Mouse (Mus musculus) telencephalon, adult 2 months (tissue): ENCODE measurements around the gene Mok.

Experiments used
- DNase-seq: peaks from one replicate; pipeline ENCODE4 v3.0.0-alpha.2; 2011; ENCODE audit warnings: low read depth, low spot score

The Mok gene

DNA sequence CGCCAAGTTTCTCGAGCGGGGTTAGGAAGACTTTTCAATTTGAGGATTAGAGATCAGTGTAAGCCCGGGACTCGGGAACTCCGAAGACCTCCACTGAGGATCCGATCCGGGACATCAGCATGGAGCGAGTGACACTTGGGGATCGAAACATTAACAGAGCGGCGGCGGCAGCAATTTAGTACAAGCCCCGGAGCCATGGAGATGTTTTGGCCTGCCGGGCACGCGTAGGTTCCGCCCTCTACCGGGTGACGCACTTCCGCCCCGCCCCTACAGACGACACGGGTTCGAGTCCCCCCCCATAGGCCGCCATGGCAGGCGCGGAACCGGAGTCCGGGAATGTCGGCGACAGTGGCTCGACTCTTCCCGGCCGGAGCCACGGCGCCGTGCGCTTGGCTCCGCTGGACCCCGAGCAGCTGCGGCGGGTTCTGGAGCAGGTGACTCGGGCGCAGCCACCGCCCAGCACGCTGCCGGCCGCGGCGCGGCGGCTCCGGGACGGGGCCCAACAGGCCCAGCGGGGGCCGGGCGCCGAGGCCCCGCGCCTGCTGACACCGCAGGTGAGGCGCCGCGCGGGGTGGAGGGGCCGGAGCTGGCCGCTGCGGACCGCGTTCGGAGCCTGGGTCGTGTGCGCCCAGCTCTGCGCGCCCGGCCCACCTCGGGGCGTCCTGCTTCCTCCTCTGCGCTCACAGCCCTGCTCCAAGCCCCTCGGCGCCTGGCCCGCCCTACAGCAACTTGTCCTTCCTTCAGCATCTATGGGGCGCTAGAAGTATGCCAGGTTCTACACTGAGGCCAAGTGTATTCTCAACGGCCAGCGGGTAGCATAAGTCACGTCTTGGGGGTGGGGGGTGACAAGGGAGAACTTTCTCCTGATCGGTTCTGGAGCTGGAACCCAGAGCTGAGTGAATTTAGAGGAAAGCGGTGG, 9.5 kb upstream of the Mok start, which contains the start of gene Zfp839:
Gene Zfp839, plus strand, starts transcription at position 244 of the 919 bp plus-strand sequence.
- peak; percentile 67 for DNase-seq

DNA sequence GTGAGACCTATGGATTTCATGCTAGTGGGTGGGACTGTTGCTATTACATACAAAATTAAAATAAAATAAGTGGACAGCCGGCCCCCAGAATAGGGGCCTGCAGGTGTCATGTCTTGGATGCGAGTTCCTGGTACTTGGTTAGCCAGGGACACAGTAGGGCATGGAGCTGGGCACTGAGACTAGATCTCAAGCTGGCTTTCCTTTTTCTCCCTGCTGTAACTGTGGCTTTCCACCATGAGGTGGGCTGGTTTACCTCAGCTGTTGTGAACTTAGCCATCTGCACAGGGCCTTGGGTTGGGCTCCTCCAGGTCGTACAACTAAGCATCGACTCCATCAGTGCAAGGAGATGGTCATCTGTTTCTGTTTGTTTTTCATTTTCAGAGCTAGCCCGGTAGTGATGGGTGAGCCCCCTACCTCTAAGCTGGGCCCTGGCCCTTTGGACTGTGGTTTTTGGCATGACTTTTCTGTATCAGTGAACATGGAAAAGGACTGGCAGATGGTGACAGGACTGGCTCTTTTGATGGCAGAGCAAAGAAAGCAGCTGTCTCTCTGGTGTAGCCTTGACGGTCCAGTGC, 5.5 kb upstream of the Mok start:
- DNase-seq: no peak

DNA sequence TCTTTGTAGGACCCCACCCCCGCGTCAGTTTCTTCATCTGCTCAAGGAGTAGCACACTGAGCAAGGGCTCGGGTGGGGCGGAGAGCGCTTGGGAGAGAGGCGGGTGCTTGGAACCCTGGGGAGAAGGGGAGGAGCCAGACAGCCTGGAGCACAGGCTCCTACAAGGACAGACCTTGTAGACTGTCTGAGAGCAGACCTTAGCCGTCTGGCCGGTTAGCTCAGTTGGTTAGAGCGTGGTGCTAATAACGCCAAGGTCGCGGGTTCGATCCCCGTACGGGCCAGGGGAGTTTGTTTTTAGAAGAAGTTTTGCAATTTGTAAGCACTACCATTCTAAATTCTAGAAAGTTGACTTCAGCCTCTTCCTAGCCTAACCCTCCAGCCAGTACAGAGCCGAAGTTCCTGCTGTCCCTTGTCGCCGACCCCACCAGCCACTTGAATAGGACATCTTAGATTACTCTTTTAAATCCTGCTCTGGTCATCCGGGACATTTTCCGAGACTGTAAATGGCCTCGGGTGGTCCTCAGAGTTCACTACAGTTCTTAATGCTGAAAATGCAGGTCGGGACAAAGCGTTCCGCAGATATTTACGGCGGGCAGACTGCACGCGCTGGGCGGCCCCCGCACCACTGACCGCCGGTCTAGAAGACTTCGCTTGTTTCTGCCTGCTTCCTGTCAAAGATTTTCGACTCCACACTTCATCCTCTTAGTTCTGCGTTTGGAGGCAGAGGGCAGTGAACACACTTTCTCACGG, 4.6 kb upstream of the Mok start:
- no peak for DNase-seq

DNA sequence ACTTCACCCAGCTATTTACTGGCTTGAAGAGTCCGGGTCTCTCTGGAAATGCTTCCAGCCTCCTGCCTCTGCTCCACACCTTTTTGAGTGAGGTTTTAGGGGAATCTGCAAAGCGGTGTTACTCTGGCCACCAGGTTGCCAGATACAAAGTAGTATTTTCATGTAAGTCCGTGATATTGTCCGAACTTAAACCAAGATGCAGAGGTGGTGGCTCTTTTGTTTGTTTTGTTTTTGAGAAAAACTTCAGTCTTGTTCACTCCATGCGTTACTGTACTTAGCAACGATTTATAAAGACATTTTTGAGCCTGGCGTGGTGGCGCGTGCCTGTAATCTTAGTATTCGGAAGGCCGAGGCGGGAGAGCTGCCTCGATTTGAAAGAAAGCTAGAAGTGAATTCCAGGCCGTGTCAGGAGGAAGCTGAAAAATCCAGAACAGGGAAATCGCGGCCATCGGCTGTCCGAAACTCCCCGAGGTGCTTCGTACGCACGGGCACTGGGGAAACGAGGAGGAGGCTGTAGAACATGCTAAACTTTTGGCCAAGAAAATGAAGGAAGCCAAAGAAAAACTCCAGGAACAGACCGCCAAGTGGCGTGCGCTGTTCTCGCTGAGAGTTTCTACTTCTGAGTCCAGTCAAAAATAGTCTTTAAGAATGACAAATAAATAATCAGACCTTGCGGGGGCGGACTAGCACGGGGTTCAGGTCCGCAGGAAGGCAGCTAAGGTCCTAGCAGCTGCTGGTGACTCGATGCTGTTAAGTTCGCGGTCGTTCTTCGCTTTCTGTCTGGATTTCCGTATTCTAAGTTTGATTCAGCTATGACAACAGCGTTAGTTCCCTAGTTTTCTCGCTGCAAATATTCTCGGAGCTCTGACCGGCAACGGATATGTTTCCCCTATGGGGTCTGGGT, 3.7 kb upstream of the Mok start:
- DNase-seq: no peak

DNA sequence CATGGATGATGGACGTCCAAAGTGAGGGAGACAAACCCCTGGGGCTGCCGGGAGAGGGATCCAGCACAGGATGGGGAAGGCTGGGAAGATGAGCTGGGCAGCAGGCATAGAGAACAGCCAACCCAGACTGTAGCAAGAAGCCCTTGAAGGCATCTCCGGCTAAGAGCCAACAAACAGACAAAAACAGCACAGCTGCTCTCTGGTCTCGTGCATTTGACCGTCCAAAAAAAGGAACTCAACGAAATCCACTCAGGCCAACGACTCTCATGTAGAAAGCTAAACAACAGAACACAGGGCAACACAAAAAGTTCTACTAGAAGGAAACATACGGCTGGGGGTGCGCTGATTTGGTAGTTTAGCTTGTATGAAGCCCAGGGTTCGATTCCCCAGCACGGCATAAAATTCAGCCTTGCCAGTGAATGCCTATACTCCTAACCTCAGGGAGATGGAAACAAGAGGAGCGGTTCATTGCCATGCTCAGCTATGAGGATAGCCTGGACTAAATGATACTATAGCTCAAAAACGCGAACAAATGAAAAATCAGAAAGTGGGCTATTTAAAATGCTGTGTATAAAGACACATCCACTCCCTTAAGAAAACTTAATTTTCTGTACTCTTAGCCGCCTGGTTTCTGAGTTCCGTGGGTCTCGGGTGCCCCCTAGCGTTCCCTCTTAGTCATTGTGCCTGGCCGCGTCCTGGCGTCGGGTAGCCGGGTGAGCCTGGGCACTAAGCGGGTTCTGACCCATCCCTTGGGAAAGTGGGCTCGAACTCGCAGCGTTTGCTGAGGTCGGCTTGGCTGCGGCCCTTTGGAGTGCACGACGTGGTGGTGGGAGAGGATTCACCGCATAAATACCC, 2.7 kb upstream of the Mok start:
- DNase-seq: no peak

DNA sequence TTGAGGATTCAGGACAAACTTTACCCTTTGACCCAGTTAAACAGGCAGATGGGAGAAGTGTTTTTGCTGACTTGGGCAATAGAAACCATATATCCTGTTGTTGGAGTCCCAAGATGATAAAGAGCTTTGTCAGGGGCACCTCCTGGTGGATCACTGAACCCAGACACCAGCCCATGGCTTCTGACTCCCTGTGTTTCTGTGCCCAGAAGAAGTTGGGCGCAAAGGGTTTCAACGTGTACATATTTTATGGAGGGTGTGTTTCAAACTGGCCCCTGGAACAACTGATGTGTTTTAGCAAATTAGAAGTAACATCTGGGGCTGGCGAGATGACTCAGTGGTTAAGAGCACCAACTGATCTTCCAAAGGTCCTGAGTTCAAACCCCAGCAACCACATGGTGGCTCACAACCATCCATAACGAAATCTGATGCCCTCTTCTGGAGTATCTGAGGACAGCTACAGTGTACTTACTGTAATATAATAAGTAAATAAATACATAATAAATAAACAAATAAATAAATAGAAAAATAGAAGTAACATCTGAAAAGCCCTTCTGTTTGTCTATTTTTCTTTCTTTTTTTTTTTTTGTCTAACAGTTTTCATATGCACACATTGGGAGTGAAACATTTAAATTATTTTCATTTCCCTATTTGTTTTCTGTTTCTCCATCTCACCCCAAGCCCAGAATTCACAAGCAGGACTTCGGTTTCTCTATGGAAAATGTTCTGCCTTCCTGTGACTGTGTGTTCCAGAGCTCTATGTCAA, 1.2 kb upstream of the Mok start:
- no peak for DNase-seq

DNA sequence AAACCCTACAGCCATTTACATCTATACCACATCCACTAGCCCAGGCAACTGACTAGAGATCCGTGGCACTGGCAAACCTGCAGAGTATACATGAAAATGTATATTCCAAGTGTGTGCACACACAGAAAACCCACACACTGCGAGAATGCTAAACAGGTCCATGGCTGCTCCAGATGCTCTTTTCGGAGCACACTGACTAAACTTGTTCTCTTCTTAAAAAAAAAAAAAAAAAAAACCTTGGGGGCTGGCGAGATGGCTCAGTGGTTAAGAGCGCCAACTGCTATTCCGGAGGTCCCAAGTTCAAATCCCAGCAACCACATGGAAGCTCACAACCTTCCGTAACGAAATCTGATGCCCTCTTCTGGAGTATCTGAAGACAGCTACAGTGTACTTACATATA, 2.9 kb downstream of the Mok start:
- DNase-seq: no peak

DNA sequence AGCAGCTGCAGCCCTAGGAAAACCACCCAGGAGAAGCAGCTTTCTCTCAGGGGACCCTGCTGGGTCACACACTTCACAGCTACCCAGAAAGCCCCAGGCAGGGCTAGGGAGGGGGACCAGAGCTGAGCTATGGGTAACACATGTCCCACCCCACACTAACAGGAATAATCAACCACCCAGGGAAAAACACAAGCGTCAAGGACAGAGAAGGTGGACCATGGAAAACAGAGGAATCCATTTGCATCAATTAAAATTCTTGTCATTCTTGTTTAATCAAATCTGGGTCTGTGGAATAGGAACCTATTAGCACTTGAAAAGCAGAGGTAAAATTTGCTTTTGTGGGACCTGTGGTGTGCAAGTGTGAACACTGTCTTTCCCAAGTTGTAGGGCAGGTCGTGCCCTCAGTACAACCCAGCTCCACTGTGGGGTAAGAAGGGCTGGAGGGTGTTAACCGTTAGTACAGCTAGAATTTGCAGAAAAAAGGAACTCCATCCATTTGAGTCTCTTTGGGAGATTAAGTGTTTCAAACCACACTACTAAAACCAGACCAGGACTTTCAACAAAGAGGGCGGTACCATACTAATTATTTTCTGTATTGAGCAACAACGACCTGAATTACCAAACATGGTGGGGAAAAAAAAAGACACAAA, 3.4 kb downstream of the Mok start:
- no peak for DNase-seq

DNA sequence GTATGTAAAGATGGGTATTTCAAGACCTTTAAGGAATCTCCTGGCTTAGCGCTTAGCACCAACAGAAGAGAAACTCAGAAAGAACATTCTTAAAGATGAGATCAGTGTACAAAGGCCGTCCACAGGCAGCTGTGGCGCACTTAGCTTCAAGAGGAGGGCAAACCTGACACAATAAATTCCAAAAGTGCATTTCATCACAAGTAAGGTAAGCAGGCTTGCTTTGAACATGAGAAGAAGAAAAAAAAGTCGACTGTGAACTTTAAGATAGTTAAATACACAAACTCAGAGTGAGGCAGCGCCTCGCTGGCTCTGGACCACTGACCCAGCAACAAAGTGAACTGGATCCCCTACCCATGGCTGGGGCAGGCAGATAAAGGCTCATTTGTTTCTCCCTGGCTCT, 4.0 kb downstream of the Mok start:
- no peak for DNase-seq

DNA sequence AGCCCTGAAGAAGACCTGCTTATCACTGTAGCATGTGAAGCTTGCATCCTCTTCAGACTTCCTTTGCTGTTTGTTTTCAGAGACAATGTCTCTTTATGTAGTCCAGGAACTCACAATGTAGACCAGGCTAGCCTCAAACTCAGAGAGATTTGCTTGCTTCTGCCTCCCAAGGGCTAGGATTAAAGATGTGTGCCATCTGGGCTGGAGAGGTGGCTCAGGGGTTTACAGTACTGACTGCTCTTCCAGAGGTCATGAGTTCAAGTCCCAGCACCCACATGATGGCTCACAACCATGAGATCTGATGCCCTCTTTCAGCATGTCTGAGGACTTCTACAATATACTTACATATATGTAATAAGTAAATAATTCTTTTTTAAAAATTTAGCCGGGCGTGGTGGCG, 5.6 kb downstream of the Mok start:
- DNase-seq: no peak

DNA sequence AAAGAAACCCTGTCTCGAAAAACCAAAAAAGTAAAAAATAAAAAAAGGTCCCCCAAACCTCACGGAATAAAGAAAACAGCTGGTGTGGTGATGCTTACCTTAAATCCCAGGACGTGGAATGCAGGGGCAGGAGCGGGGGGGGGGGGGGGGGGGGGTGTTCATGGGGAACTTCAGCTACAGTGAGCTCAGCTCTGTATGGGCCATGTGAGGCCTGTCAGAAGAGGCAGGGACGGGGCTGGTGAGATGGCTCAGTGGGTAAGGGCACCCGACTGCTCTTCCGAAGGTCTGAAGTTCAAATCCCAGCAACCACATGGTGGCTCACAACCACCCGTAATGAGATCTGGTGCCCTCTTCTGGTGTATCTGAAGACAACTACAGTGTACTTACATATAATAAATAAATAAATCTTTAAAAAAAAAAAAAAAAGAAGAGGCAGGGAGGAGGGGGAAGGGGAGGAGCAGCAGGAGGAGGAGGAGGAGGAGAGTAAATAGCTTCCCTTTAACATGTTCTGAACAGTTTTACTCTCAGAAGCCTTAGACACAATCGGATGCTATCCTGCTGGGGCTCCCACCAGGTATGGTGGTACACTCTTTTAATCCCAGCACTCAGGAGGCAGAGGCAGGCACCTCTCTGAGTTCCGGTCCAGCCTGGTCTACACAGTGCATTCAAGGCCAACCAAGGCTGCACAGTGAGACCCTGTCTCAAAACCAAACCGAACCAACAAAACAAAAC, 10.3 kb downstream of the Mok start:
- DNase-seq: no peak

DNA sequence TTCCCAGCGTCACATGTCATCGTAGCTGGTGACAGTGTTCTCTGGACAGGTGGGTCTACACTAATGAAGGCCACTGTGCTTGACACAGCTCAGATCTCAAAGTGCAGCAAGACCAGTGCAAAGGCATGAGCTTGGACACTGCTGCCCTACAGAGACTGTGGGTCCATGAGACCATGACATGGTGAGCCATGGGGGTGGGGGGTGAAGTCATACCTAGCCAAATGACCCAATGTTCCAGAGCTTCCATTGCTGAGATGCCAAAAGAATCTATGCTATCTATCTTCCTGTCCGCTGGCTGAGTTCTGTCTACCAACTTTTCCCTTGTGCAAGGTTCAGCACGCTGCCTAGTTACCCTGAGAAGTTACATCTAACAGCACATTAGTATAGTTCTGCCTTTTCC, 11.8 kb downstream of the Mok start:
- DNase-seq: no peak

DNA sequence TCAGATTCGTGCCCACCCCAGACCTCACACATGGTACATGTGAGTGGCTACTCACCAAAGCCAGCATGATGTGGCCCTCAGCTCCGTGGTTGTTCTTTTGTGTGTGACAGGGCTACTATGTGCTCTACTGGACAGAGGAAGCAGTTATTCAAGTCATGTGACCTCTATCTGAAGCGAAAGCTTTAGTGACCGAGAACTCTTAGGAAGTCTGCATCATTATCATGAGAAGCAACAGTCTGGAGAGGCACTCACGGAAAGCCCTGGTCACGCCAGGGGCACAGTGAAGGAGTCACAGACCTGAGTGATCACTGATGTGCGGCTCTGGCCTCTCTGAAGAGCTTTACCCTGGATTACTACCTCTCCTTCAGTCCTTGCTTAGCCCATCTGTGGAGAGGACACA, 18.4 kb downstream of the Mok start:
- DNase-seq: no peak

DNA sequence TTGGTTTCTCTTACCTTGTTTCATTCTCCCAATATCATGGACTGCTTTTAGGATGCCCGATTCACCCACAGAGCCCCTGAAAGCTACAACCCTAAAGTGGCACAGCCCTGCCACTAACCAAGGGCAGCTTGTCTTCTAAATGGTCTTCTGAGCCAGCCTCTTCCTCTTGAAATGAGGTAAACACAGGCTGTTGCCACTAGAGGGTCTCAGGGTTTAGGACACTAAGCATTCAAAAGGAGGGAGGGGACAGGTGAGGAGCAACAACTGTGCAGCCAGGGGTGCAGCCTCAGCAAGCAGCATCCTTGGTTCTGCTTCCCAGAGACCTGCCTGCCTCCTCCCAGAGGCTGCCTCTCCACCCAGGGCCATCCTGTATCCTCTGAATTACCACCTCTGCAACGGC, 19.0 kb downstream of the Mok start:
- no peak for DNase-seq

DNA sequence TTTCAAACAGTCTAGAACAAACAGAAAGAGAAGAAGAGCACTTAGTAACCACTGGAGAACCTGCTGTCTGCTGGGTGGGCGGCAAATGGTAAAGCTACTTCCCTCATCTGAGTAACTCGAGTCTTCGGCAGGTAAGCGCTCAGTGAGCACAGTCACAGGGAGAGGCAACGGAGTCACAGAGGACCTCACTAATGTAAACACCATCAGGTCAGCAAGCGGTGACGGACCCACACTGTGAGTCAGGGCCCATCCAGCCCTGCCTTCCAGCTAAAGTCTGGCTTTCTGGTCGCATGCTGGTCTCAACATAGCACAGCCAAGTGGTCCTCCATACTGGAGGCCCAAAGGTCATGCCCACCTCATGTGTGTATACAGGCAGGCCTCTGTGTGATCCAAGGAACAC, 21.4 kb downstream of the Mok start:
- DNase-seq: no peak

DNA sequence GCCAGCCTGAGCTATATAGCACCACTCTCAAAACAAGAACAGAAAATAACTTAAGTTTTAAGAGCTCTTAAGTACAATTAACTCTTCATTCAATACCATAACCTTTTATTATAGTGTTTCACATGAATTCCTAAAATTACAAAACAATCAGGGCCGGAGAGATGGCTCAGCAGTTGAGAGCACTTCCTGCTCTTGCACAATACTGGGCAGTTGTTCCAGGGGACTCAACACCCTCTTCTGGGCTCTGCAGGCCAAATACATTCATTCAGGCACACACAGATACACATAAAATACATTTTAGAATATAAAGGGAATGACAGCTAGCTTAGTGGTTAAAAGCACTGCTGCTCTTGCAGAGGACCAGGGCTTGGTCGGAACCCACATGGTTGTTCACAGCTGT, 23.9 kb downstream of the Mok start:
- DNase-seq: no peak

DNA sequence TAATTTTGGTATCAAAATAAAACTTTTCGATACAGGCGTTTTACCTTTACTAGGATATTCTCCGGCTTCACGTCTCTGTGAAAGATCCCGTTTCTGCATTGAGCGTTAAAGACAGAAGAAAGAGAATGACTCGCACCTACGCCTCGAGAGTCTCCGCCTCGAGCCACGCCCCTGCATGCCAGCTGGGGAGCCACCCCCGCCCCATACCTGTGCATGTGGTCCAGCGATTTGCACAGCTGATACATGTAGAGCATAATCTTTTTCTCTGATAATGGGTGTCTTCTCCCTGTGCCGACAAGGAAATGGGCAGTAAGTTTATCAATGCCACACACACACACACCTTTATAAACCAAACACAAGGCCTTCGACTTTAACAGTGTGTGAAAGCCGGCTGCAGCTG, 25.8 kb downstream of the Mok start:
- no peak for DNase-seq

DNA sequence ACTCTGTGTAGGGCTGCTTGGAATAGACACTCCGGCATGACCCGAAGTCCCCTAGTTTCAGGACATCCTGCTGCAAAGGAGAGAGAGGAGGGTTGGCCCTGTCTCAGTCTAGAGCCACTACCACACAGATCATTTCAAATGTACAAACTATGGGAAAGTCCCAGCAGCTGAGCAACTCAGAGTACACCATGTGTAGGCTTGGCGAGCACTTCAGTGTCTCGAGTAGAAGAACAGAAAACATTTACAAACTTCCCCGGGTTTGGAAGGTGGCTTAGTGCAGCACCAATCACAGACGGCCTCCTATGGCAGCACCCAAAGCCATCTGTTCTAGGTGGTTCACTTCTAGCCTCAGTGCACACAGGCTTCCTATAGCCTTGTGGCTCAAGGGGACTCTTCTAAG, 27.1 kb downstream of the Mok start:
- DNase-seq: no peak

DNA sequence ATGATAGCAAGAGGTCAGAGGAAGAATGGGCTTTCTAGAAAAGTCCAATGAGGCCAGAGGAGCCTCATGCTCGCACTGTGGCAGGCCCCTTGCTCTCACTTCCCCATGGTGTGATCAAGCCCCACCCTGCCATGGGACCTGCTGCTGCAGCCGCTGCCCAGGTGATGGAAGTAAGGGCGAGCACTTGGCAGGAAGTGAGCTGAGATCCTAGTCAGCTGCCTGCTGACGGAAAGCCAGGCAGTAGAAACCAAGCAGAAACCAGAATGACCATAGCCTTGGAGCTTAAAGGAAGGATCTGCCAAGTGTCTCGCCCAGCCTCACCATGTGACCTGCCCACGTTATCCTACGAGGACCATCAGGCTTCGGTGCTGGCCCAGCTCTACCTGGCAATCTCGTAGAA, 27.6 kb downstream of the Mok start:
- DNase-seq: no peak
